Mouse (Mus musculus) stomach, postnatal 0 days (tissue): ENCODE measurements around the gene Usp46.

Experiments used
- CTCF ChIP-seq: IDR thresholded peaks from 2 replicates; pipeline ENCODE4 v1.5.1; 2016; ENCODE audit warnings: antibody characterized with exemption, low read depth, mild to moderate bottlenecking, moderate library complexity
- EP300 ChIP-seq: optimal IDR thresholded peaks from 2 replicates; pipeline ENCODE3; 2016; ENCODE audit warnings: antibody characterized with exemption

GRCm38 (mm10) chr5:74029787-74030186, 38.4 kb downstream of the Usp46 start:
- TF ChIP-seq CTCF (no peak), EP300 (no peak)
